Mouse (Mus musculus) gastrocnemius, postnatal 25 days (tissue): Measurements from ENCODE around the gene Anks1b. TPM values are rescaled to one million over a fixed set of nuclear protein-coding genes. Genes with fewer than 3 reads are reported as not detected.
A peak's percentile ranks its signal among the peaks of the same experiment; 100 is the strongest.
"Not testable (repeated sequence)": the region's sequence is repeated elsewhere in the genome, so short reads cannot be mapped to it uniquely, and the experiment has no call there.

Experiments used
- DNase-seq: peaks from one replicate; pipeline ENCODE4 v3.0.0; 2022
- total RNA-seq, 2 experiments: library from RNA; stranded (reverse); gene quantifications; 1 replicate in 1 of 2; 2 replicates in 1 of 2; pipeline ENCODE4 v1.2.3; 2021

The Anks1b gene
- total RNA-seq, 2 experiments from 2014 or later = 0.16 to 0.36 TPM

DNA sequence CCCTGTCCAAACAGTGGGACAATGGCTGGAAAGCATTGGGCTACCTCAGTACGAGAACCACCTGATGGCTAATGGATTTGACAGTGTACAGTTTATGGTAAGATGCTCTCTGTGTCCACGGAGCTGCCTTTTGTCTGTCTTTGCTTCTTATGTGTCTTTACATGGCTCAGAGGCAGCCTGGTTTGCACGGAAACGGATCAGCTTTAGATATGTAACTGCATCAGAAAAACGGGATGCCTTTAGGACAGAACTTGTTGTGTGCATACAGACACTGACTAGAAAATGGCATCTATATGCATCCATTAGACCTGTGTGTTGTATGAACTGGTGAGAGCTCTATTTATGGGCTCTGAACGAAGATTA is 703.8 kb downstream of the Anks1b start:
- no peak for DNase-seq

DNA sequence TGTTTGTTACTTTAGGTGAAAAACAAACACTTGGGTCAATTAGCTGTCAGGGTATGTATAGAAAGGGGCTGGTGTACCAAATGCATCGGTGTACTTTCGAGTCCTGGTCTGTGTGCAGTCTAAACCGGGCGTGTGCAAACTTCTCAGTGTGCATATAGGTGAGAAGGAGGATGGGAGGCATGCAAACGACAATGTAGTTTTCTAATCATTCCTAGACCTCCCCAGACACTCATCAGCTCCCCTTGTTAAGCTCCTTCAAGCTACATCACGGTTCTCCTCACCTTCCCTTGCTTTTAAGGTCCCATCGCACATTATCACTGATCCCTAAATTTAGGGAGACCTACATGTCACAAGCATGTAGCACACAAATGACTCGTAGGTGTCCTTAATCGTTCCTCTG is 704.5 kb downstream of the Anks1b start:
- no peak for DNase-seq

GRCm38 (mm10) chr10:90579970-90580369 is 706.7 kb downstream of the Anks1b start:
- DNase-seq = no peak

DNA sequence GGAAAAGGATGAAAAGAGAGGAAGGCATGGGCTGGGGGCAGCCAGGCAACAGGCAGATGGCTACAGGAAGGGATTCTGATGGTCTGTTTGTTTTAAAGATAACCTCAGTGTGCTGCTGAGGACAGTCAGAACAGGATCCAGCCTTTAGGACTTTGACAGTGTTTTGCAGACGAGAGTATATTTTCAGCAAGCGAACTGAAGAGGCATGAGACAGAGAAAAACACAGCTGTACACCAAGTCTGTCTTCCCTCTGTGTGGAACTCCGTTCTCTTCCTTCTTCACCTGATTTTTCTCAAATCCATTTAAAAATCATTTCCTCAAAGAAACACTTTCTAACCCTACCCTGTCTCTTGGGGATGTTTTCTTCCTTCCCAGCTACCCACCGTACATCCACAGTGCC is 710.7 kb downstream of the Anks1b start:
- no peak for DNase-seq

DNA sequence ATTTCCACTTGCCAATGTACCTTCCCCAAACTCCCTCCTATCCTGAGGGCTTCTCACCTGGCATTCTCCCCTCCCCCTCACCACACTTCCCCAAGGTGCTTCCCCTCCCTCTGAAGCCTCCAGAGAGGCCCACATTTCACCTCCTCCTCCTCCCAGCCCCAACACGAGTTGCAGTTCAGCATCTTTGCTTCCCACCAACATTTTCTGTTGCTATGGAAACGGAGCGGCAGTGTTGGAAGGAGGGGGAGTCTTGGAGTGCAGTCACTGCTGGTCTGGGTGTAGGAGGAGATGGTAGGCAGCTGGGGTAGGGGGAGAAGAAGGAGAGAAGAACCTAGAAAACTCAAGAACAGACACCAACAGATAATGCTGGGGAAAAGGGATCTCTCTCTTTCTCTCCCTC is 722.8 kb downstream of the Anks1b start:
- no peak for DNase-seq

DNA sequence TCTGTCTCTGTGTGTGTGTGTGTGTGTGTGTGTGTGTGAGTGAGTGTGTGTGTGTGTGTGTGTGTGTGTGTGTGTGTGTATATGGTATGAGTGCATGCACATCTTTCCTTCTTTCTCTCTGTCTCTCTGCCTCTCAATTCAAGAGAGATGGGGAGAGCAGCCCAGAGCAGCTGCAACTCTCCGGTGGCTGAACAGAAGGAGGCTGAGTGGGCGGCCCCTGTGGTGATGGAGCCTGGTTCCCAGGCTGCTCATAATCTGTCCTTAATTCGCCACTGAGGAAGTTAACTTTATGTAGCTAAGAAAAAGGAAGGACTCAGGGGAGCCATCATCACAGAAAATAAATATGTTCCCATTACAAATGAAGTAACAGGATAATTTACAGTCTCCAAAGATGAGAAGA is 723.3 kb downstream of the Anks1b start:
- DNase-seq = no peak

- no peak for DNase-seq
These were observed 725.8 kb downstream of the Anks1b start for GRCm38 (mm10) chr10:90599149-90599548.

DNA sequence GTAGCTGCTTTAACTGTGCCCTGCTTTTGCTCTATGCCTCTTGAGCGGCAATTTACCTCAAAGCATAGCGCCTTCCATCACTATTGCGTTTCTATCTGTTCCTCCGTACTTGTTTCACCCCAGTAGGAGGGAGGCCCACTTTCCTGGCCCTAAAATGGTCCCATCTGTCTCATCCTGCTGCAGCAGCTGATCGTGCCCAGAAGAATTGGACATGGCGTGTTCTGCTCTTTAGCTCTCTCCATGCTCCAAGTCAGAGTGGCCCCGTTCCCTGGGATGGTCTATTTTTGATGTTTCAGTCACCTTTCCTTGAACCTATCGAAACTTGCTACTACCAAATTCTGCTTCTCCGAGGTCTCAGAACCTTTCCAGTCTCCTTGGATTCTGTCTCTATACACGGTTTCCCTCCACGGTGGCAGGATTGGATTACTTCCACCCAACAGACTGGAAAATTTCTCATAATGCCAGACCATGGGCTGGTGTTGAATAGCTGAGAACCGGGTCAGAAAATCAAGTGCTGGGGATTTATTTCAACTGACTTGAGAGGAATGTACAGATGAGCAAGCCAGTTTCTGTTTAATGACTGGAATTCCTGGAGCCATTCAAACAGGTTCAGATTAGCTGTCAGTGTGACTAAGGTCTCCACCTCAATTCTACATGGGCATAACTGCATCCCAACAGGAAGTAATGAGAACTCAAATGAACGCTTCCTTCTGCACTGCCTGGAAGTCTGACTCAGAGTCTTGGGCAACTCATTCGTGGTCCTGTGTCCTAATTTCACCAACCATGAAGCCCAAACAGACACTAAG is 726.6 kb downstream of the Anks1b start:
- DNase-seq = no peak

DNA sequence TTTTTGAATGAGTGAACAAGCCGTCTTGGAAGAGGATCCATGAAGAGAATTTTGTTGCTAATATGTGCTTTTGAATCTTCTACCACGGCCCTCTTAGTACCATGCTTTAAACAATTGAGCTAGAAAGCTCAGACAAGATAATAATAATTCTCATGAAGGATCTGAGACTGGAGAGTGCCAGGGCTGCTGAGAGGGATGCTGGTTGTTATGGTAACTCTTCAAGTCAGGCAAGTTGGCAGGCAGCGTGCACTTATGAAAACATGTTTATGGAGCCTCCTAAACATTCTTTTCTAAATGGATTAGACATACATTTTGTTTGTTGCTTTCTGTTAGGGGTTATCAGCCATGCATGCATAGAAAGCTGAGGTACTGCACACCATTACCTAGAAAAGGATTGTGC is 734.3 kb downstream of the Anks1b start:
- DNase-seq = no peak

GRCm38 (mm10) chr10:90609437-90609836 is 736.1 kb downstream of the Anks1b start:
- DNase-seq = no peak

GRCm38 (mm10) chr10:90613051-90613450 is 739.7 kb downstream of the Anks1b start:
- DNase-seq = no peak

DNA sequence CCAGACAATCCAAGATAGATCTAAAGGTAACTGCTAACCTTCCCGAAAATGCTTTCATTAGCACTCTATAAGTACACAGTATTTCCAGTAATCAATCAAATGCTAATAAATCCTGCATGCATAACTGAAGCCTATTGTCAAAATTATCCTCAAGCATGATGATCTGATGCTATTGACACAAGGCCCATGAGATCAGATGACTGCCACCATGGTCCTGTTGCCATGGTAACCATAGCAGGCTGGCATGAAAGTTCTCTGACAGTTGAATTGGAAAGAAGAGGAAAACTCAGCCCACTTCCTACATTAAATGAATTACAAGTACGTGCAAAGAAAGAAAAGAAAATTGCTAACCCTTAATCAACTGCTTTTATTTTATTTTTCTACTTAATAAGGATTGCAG is 741.9 kb downstream of the Anks1b start:
- no peak for DNase-seq

GRCm38 (mm10) chr10:90616622-90617021 is 743.3 kb downstream of the Anks1b start:
- DNase-seq = no peak

- DNase-seq = no peak
These were observed 744.5 kb downstream of the Anks1b start for GRCm38 (mm10) chr10:90617664-90618296.

DNA sequence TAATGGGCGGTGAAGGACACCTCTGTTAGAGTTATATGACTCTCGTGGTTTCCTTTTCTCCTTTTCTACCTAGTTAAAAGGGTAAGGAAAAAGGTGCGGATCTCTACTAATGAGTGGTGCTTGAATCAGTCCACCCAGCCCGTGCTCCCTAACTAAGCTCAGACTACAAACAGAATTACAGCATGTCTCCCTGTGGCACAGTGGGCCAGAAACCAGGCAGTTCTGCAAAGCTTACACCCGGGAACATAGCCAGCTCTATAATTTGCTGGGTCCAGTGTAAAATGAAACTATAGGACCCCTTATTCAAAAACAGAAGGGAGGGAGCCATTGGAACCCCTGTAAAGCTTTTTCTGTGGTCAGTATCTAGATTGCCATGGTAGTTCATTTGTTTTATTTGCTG is 754.2 kb downstream of the Anks1b start:
- no peak for DNase-seq

GRCm38 (mm10) chr10:90630099-90630698 is 756.9 kb downstream of the Anks1b start:
- no peak for DNase-seq

GRCm38 (mm10) chr10:90630794-90631193 is 757.5 kb downstream of the Anks1b start:
- DNase-seq = not testable (repeated sequence)

DNA sequence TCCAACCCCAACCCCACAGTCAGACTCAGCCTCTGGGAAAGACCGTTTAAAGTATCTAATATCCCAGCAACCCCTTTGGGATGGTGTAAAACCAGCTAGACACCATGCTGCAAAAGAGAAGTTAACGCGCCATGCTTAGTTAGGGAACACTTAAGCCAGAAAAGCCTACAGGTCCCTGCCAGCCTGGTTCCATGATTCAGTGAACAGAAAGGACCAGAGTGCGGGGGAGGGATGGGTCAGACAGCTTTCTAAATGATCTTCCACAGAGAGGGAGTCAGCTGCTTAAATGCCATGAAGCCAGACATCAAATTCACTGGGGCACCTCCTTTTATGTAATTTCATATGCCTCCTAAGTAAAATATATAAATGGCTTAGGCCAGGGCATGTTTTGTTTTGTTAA is 764.0 kb downstream of the Anks1b start:
- DNase-seq = no peak

DNA sequence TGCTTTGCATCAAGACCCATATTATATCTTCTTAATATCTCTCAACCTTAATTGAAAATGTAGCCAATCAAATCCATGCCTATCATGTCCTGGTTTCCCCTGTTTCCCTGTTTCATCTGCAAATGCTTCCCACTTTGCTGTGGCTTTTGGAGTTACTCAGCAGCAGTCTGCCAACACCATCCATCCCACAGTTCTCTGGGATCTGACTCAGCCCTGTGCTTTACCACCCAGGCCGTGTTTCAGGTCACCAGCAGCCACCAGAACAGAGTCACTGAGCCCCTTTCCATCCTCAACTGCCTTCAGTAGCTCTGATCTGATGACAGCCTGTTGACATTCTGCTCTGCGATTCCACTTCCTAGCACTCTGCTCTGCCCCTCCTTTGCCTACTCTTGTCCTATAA is 776.4 kb downstream of the Anks1b start:
- no peak for DNase-seq

DNA sequence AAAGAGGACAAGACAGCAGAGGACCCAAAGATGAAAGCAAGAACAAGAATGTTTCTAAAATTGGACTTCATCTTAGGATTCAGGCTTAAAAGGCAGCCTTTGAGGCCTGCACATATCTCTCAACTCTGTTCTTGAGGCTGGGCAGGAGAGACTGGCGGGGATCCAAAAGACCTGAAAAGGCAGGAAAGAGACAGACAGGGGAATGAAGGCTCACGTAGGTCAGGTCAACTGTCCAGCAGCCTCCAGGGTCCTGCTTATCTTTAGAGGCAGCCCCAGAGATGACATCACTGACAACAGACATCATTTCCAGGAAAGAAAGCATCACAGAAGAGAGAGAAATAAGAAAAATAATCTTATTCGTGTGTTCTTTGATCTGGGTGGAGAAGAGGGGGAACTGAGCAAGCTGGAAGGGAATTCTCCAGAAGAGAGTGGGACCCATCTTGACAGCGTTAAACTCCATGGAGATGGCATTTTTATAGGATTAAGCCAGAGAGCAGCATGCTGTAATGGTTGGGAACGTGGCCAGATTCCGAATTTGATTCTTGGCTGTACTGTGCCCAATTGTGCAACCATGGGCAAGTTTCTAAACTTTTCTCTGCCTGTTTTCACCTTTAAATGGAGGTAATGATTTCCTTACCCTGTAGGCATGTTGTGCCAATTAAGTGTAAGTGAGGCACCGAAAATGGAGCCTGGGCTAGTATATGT is 784.3 kb downstream of the Anks1b start:
- no peak for DNase-seq

GRCm38 (mm10) chr10:90666746-90667145 is 793.4 kb downstream of the Anks1b start:
- DNase-seq = peak; percentile 77

- DNase-seq = no peak
These were observed 797.0 kb downstream of the Anks1b start for GRCm38 (mm10) chr10:90670291-90670690.

DNA sequence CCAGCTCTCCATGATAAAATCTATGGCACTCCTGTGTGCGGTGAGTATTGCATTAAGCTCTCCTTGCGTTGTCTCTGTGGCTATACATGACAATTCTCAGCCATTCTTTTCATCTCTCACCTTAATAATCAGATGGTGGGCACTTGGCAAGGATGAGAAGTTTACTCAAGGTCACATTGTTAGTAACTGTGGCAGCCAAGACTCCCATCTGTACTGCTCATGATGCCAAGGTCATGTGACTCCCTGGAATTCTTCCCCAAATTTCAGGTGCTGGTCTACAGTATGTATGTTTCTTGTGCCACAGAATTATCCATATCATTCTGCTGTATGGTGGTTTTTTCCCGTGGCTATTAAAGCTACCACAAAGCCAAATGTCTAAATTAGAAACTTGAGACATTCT is 798.8 kb downstream of the Anks1b start:
- DNase-seq = no peak
